Mouse (Mus musculus) limb, embryonic 10.5 days (tissue): ENCODE results near the gene Pms2. TPM values are rescaled to one million over a fixed set of nuclear protein-coding genes. Genes with fewer than 3 reads are reported as not detected.
A peak's percentile ranks its signal among the peaks of the same experiment; 100 is the strongest.

Source experiments
- DNase-seq: peaks from one replicate; pipeline ENCODE4 v3.0.0-alpha.2; 2017; ENCODE audit warnings: low spot score
- H3K27ac ChIP-seq: fragments of 300-500 bp; sonication (generic); 2 replicates; pipeline ENCODE4 v1.5.1; 2016; ENCODE audit warnings: mild to moderate bottlenecking
- H3K27me3 ChIP-seq: fragments of 300-500 bp; sonication (generic); 2 replicates; pipeline ENCODE4 v1.6.1; 2016; ENCODE audit warnings: low read depth, mild to moderate bottlenecking; ENCODE audit not compliant: poor library complexity, severe bottlenecking
- H3K36me3 ChIP-seq: fragments of 300-500 bp; sonication (generic); 2 replicates; pipeline ENCODE4 v1.6.1; 2016; ENCODE audit warnings: mild to moderate bottlenecking, moderate library complexity
- H3K4me1 ChIP-seq: fragments of 300-500 bp; sonication (generic); 2 replicates; pipeline ENCODE4 v1.6.1; 2016
- H3K4me3 ChIP-seq: fragments of 300-500 bp; sonication (generic); 2 replicates; pipeline ENCODE4 v1.5.1; 2016; ENCODE audit warnings: mild to moderate bottlenecking, moderate library complexity
- H3K9me3 ChIP-seq: fragments of 300-500 bp; sonication (generic); replicated peaks from 2 replicates; pipeline ENCODE4 v1.6.1; 2016; ENCODE audit warnings: mild to moderate bottlenecking
- WGBS: fragments of 180-500 bp; shearing (Covaris S2); methylation state at CpG from one replicate; pipeline ENCODE4 v1.1.7; 2016; 5-methylcytosine and 5-hydroxymethylcytosine counted together
- polyA plus RNA-seq: library from polyadenylated mRNA; unstranded; fragments of >200 nt; fragmentation: Nextera tagmentation; extraction: Ambion mirVana; gene quantifications from 2 replicates; pipeline ENCODE4 v1.2.1, GENCODE M21; 2016

Pms2 gene
- 36.7 and 45.7 TPM in 2 replicates for polyA plus RNA-seq

DNA sequence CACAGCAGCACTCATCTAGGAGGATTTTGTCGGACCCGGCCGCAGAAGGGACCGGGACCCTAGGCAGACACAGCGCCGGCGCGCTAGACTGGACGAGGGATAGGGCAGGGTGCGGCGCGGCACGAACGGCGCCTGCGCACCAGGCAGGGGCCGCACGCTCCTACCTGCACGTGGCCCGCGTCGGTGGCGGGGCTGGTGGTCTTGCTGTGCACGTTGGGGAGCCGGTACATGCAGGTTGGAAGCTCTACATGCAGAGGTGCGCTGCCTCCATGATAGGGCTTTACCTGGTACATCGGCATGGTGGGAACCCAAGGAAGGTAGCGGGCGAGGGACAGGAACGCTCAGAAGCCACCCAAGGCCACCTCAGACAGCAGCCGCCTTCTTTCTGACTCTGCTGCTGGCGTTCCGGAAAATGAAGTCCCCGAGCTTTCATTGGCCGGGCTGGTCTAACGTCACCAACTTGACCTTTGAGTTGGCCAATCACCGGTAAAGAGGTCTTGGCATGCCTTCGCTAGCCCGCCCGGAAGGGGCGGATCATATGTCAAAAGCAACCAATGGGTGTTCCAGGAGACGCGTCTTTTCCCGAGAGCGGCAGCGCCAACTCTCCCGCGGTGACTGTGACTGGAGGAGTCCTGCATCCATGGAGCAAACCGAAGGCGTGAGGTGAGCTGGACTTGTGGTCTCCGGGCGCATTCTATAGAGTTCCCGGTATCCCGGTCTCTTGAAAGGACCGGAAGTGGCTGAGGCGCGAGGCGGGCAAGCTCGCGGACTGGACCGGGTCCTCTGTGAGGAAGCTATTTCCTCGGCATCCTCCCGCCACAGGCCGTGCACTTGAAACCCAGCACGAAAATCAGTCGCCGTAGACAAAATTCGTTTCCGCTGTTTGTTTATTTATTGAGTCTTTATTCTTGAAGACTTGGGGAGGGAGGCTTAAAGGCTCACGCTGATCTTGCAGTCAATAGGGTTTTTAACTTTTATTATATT, at the start of gene Pms2, which contains the start of gene Aimp2:
Gene Pms2 (plus strand): TSS at position 548 of the 984 bp plus-strand sequence.
Gene Aimp2 (minus strand): TSS at position 431 of the 984 bp plus-strand sequence.
- Histone ChIP-seq H3K4me1 (peaks cover 20% of the 10 kb centered on the region), H3K9me3 (no peaks in the 10 kb centered on the region), H3K4me3 (peak within 1 kb of the TSS; percentile 68), H3K27me3 (no peaks in the 10 kb centered on the region), H3K27ac (peak within 1 kb of the TSS; percentile 88), H3K36me3 (peaks cover 53% of the 10 kb centered on the region)
- under 1% methylated on average over 70 of the region's 70 CpGs for WGBS
- DNase-seq = peak; percentile 94

- WGBS = 92% methylated on average over 11 of the region's 11 CpGs
- no peak for DNase-seq
- no peak overlapping the region for H3K27ac ChIP-seq
- no peaks in the 10 kb centered on the region for H3K4me1 ChIP-seq
- no peaks in the 10 kb centered on the region for H3K9me3 ChIP-seq
- peaks cover 50% of the 10 kb centered on the region for H3K36me3 ChIP-seq
- no peaks in the 10 kb centered on the region for H3K27me3 ChIP-seq
- no peak overlapping the region for H3K4me3 ChIP-seq
These were observed 38.1 kb upstream of the Pms2 start for GRCm38 (mm10) chr5:143871547-143872169.

GRCm38 (mm10) chr5:143874571-143874970, 35.2 kb upstream of the Pms2 start:
- DNase-seq = no peak
- Histone ChIP-seq H3K9me3 (no peaks in the 10 kb centered on the region), H3K27me3 (no peaks in the 10 kb centered on the region), H3K4me1 (no peaks in the 10 kb centered on the region), H3K4me3 (no peak overlapping the region), H3K36me3 (peaks cover 79% of the 10 kb centered on the region), H3K27ac (no peak overlapping the region)
- 73% methylated on average over 4 of the region's 4 CpGs for WGBS

DNA sequence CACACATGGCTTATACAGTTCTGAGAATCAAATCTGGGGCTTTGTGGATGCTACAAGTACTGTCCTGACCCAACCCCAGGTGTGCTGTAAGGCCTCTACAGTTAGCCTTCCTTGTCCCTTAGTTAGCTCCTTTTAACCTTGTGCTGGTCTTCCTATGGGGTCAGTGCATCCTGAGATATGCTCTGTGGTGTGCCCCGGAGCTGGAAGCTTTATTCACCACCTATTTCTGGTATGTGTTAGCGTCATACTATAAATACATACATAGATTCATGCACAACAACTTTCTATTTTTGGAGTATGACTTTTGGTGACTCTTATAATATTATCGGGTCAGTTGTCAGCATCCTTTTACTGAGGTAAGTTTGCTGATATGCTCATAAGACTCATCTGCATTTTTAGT, 24.5 kb upstream of the Pms2 start:
- H3K4me1 ChIP-seq = no peaks in the 10 kb centered on the region
- no peak overlapping the region for H3K4me3 ChIP-seq
- peaks cover 99% of the 10 kb centered on the region for H3K36me3 ChIP-seq
- H3K27me3 ChIP-seq = no peaks in the 10 kb centered on the region
- H3K9me3 ChIP-seq = no peaks in the 10 kb centered on the region
- H3K27ac ChIP-seq = no peak overlapping the region
- no peak for DNase-seq
- 95% methylated on average over 3 of the region's 3 CpGs for WGBS

DNA sequence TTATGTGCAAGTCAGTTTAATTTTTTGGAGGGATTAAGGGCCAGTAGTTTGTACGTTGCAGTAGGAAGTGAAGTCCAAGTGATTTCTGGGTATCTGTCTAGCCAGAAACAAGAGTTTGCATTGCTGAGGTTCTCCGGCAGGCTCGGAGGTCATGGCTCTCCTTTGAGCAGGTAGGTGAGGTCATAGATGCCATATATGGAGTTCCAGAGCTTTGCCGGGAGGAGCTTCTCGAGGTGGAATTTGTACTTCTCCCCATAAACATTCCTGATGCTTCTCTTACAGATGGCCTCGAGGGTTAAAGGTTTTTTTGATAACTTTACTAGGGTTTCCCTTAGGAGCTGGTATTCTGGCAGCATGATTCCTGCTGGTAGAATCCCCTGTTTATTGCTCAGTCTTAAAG, 19.0 kb upstream of the Pms2 start:
- DNase-seq = no peak
- Histone ChIP-seq H3K4me1 (no peaks in the 10 kb centered on the region), H3K27me3 (no peaks in the 10 kb centered on the region), H3K27ac (no peak overlapping the region), H3K36me3 (peaks cover 93% of the 10 kb centered on the region), H3K9me3 (no peaks in the 10 kb centered on the region), H3K4me3 (no peak overlapping the region)
- WGBS = 79% methylated on average over 6 of the region's 6 CpGs

- H3K36me3 ChIP-seq = peaks cover 89% of the 10 kb centered on the region
- 72% methylated on average over 9 of the region's 9 CpGs for WGBS
These were observed 17.4 kb upstream of the Pms2 start for GRCm38 (mm10) chr5:143892255-143892886.

GRCm38 (mm10) chr5:143893396-143893795, 16.4 kb upstream of the Pms2 start:
- H3K4me3 ChIP-seq = no peak overlapping the region
- H3K4me1 ChIP-seq = no peaks in the 10 kb centered on the region
- no peak overlapping the region for H3K27ac ChIP-seq
- peaks cover 89% of the 10 kb centered on the region for H3K36me3 ChIP-seq
- 84% methylated on average over 5 of the region's 5 CpGs for WGBS
- no peaks in the 10 kb centered on the region for H3K27me3 ChIP-seq
- no peaks in the 10 kb centered on the region for H3K9me3 ChIP-seq
- DNase-seq = no peak

More at GRCm38 (mm10) chr5:143892255-143892886, 17.4 kb upstream of the Pms2 start:
- no peak overlapping the region for H3K27ac ChIP-seq
- no peaks in the 10 kb centered on the region for H3K27me3 ChIP-seq
- H3K4me1 ChIP-seq = no peaks in the 10 kb centered on the region
- no peaks in the 10 kb centered on the region for H3K9me3 ChIP-seq
- no peak overlapping the region for H3K4me3 ChIP-seq
- DNase-seq = no peak

GRCm38 (mm10) chr5:143897635-143898330, 12.0 kb upstream of the Pms2 start, which contains the start of gene Ankrd61:
Gene Ankrd61 (minus strand): TSS chr5:143897685.
- H3K27me3 ChIP-seq = no peaks in the 10 kb centered on the region
- no peak within 1 kb of the TSS for H3K4me3 ChIP-seq
- peaks cover 89% of the 10 kb centered on the region for H3K36me3 ChIP-seq
- no peak within 1 kb of the TSS for H3K27ac ChIP-seq
- no peaks in the 10 kb centered on the region for H3K9me3 ChIP-seq
- H3K4me1 ChIP-seq = no peaks in the 10 kb centered on the region
- WGBS = 87% methylated on average over 14 of the region's 14 CpGs
- no peak for DNase-seq

DNA sequence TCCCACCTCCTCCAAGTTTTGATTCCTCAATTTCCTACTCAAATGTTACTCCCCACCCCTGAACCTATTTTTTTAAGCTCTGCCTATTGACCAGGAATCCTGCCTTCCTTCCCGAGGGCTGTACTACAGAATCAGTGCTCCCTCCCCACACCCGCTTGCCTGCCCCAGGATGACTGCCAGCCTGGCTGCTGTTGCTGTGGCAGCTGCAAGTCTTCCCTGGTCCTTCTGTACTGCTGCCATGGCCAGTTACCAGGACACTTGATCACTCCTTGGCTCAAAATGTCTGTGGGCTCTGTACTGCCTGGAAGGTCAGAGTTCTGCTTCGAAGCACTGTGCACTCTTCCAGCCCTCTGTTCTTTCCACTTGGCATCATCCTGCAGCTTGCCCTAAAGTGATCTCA, 7.7 kb upstream of the Pms2 start:
- WGBS = 90% methylated on average over 3 of the region's 3 CpGs
- Histone ChIP-seq H3K27me3 (no peaks in the 10 kb centered on the region), H3K27ac (no peak overlapping the region), H3K36me3 (peaks cover 100% of the 10 kb centered on the region), H3K9me3 (no peaks in the 10 kb centered on the region), H3K4me1 (no peaks in the 10 kb centered on the region), H3K4me3 (no peak overlapping the region)
- no peak for DNase-seq

DNA sequence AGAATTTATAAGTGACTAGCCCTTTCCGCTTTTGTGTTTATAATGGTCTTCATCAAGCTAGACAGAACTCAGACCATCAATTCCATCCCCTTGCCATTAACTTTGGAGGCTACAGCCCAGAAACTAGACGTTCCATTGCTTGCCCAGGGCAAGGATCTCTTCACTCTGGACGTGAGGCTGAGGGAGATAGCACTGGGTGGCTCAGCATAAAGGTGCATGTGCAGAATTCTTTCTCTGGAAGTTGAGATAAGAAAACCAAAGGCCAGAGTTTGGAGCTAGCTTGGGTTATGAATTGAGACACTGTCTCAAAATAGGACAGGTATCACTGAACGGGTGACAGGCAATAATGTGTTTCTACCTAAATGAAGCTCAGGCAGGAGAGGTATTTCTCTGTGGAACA, 6.0 kb upstream of the Pms2 start:
- Histone ChIP-seq H3K27me3 (no peaks in the 10 kb centered on the region), H3K4me3 (no peak overlapping the region), H3K4me1 (peaks cover 10% of the 10 kb centered on the region), H3K9me3 (no peaks in the 10 kb centered on the region), H3K36me3 (peaks cover 90% of the 10 kb centered on the region), H3K27ac (no peak overlapping the region)
- no peak for DNase-seq
- WGBS = 87% methylated on average over 4 of the region's 4 CpGs

- Histone ChIP-seq H3K4me1 (peaks cover 20% of the 10 kb centered on the region), H3K4me3 (no peak overlapping the region), H3K9me3 (no peaks in the 10 kb centered on the region), H3K27ac (no peak overlapping the region), H3K27me3 (no peaks in the 10 kb centered on the region), H3K36me3 (peaks cover 64% of the 10 kb centered on the region)
- WGBS = 91% methylated on average over 8 of the region's 8 CpGs
- no peak for DNase-seq
These were observed 3.3 kb upstream of the Pms2 start for GRCm38 (mm10) chr5:143906429-143906828.

DNA sequence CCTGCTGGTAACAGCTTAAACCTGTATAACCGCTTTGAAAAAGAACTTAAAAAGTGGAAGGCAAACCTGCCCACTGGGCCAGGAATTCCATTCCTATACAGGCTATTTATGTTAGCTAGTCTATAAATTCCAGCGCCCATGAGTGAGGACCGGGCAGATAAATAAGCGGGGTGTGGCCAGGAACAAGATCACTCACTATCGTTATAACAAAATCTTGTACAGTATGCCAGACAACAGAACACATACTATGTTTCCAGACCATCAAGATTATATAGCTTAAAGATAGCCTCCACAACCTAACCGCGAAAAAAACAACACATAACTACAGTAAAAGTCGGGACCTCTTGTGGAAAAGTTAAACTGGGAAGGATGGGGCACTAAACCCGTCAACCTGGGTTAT, 838 bp upstream of the Pms2 start:
- Histone ChIP-seq H3K36me3 (peaks cover 53% of the 10 kb centered on the region), H3K4me3 (peak overlapping the region; percentile 68), H3K27ac (peak overlapping the region; percentile 88), H3K4me1 (peaks cover 20% of the 10 kb centered on the region), H3K9me3 (no peaks in the 10 kb centered on the region), H3K27me3 (no peaks in the 10 kb centered on the region)
- DNase-seq = no peak
- 2% methylated on average over 9 of the region's 9 CpGs for WGBS
